Mouse (Mus musculus): ENCODE results near the gene Ece2. TPM values are rescaled to one million over a fixed set of nuclear protein-coding genes. Genes with fewer than 3 reads are reported as not detected.
A peak's percentile ranks its signal among the peaks of the same experiment; 100 is the strongest.
"Not testable (repeated sequence)": the region's sequence is repeated elsewhere in the genome, so short reads cannot be mapped to it uniquely, and the experiment has no call there.

The Ece2 gene
- polyA plus RNA-seq, 1 experiment from 2014 or later = 0.89 TPM

GRCm38 (mm10) chr16:20657661-20658060 lies 28.0 kb downstream of the Ece2 start:
- DNase-seq (ENCODE audit: low spot score) (no peak), ATAC-seq (ENCODE audit: low FRiP score, low TSS enrichment) (no peak)
- Histone ChIP-seq H3K9ac (ENCODE audit: low read length) (no peak overlapping the region), H3K27me3 (ENCODE audit: control insufficient read depth, insufficient read depth, low read length) (no peaks in the 10 kb centered on the region), H3K4me3 (ENCODE audit: low read depth, low read length) (no peak overlapping the region), H3K4me2 (replicated peaks; ENCODE audit: low read depth) (no peak overlapping the region), H3K27ac (replicated peaks) (no peak overlapping the region), H3K4me1 (replicated peaks; ENCODE audit: control insufficient read depth, insufficient read depth) (no peaks in the 10 kb centered on the region), H3K9me3 (ENCODE audit: control insufficient read depth, low read length) (no peaks in the 10 kb centered on the region), H3K36me3 (ENCODE audit: control insufficient read depth, insufficient read depth, low read length) (peaks cover 28% of the 10 kb centered on the region)
- no peak for TF ChIP-seq EP300 (optimal IDR thresholded peaks at IDR 0.05)
- no peak for TF ChIP-seq CTCF (IDR thresholded peaks at IDR 0.05; ENCODE audit: low read depth)
- WGBS = 85% methylated on average over 4 of the region's 4 CpGs

GRCm38 (mm10) chr16:20668013-20668412 lies 38.4 kb downstream of the Ece2 start, which contains the start of gene Eif4g1:
TSS of gene Eif4g1 (plus strand) at chr16:20668313.
- ATAC-seq (ENCODE audit: low FRiP score, low TSS enrichment); H3K4me2 ChIP-seq (replicated peaks; ENCODE audit: low read depth); H3K9ac ChIP-seq (ENCODE audit: low read length); H3K27ac ChIP-seq (replicated peaks); H3K27me3 ChIP-seq (ENCODE audit: control insufficient read depth, insufficient read depth, low read length); DNase-seq (ENCODE audit: low spot score); H3K4me1 ChIP-seq (replicated peaks; ENCODE audit: control insufficient read depth, insufficient read depth); H3K4me3 ChIP-seq (ENCODE audit: low read depth, low read length); H3K36me3 ChIP-seq (ENCODE audit: control insufficient read depth, insufficient read depth, low read length); H3K9me3 ChIP-seq (ENCODE audit: control insufficient read depth, low read length): not testable (repeated sequence)
- WGBS = 95% methylated on average over 4 of the region's 6 CpGs

- no peak overlapping the region for H3K9ac ChIP-seq (ENCODE audit: low read length)
- no peaks in the 10 kb centered on the region for H3K27me3 ChIP-seq (ENCODE audit: control insufficient read depth, insufficient read depth, low read length)
- no peak for DNase-seq (ENCODE audit: low spot score)
- no peaks in the 10 kb centered on the region; the same call in 1 of the 2 replicates for H3K4me1 ChIP-seq (replicated peaks; ENCODE audit: control insufficient read depth, insufficient read depth)
- H3K27ac ChIP-seq (replicated peaks) = no peak overlapping the region
- no peak overlapping the region for H3K4me3 ChIP-seq (ENCODE audit: low read depth, low read length)
- no peak for TF ChIP-seq EP300 (optimal IDR thresholded peaks at IDR 0.05)
- TF ChIP-seq CTCF (IDR thresholded peaks at IDR 0.05; ENCODE audit: low read depth) = no peak
- no peaks in the 10 kb centered on the region for H3K9me3 ChIP-seq (ENCODE audit: control insufficient read depth, low read length)
- 84% methylated on average over 3 of the region's 3 CpGs for WGBS
- peaks cover 3% of the 10 kb centered on the region; the same call in 1 of the 2 replicates for H3K36me3 ChIP-seq (ENCODE audit: control insufficient read depth, insufficient read depth, low read length)
- no peak for ATAC-seq (ENCODE audit: low FRiP score, low TSS enrichment)
- H3K4me2 ChIP-seq (replicated peaks; ENCODE audit: low read depth) = no peak overlapping the region
Observed at GRCm38 (mm10) chr16:20670291-20670690, 40.7 kb downstream of the Ece2 start.

GRCm38 (mm10) chr16:20671886-20672285 lies 42.3 kb downstream of the Ece2 start:
- H3K27ac ChIP-seq (replicated peaks) = no peak overlapping the region
- WGBS = 20% methylated on average over 6 of the region's 6 CpGs

GRCm38 (mm10) chr16:20672500-20672902 lies 42.9 kb downstream of the Ece2 start:
- no peaks in the 10 kb centered on the region; the same call in 1 of the 2 replicates for H3K4me1 ChIP-seq (replicated peaks; ENCODE audit: control insufficient read depth, insufficient read depth)
- no peaks in the 10 kb centered on the region for H3K27me3 ChIP-seq (ENCODE audit: control insufficient read depth, insufficient read depth, low read length)
- peaks cover 9% of the 10 kb centered on the region; the same call in 1 of the 2 replicates for H3K36me3 ChIP-seq (ENCODE audit: control insufficient read depth, insufficient read depth, low read length)
- TF ChIP-seq CTCF (IDR thresholded peaks at IDR 0.05; ENCODE audit: low read depth) (no peak), EP300 (optimal IDR thresholded peaks at IDR 0.05) (no peak)
- H3K9ac ChIP-seq (ENCODE audit: low read length) = peak overlapping the region; percentile 95
- H3K9me3 ChIP-seq (ENCODE audit: control insufficient read depth, low read length) = no peaks in the 10 kb centered on the region
- peak overlapping the region; percentile 89 for H3K4me3 ChIP-seq (ENCODE audit: low read depth, low read length)
- ATAC-seq (ENCODE audit: low FRiP score, low TSS enrichment) (peak; percentile 93), DNase-seq (ENCODE audit: low spot score) (peak; percentile 96)
- peak overlapping the region; percentile 98 for H3K27ac ChIP-seq (replicated peaks)
- peak overlapping the region; percentile 86 for H3K4me2 ChIP-seq (replicated peaks; ENCODE audit: low read depth)
- under 1% methylated on average over 38 of the region's 38 CpGs for WGBS

More at GRCm38 (mm10) chr16:20671886-20672285, 42.3 kb downstream of the Ece2 start:
- peaks cover 9% of the 10 kb centered on the region; the same call in 1 of the 2 replicates for H3K36me3 ChIP-seq (ENCODE audit: control insufficient read depth, insufficient read depth, low read length)
- H3K27me3 ChIP-seq (ENCODE audit: control insufficient read depth, insufficient read depth, low read length) = no peaks in the 10 kb centered on the region
- DNase-seq (ENCODE audit: low spot score) = no peak
- no peak for TF ChIP-seq EP300 (optimal IDR thresholded peaks at IDR 0.05)
- peak overlapping the region; percentile 89 for H3K4me3 ChIP-seq (ENCODE audit: low read depth, low read length)
- no peaks in the 10 kb centered on the region; the same call in 1 of the 2 replicates for H3K4me1 ChIP-seq (replicated peaks; ENCODE audit: control insufficient read depth, insufficient read depth)
- H3K4me2 ChIP-seq (replicated peaks; ENCODE audit: low read depth) = peak overlapping the region; percentile 55
- no peaks in the 10 kb centered on the region for H3K9me3 ChIP-seq (ENCODE audit: control insufficient read depth, low read length)
- ATAC-seq (ENCODE audit: low FRiP score, low TSS enrichment) = no peak
- H3K9ac ChIP-seq (ENCODE audit: low read length) = no peak overlapping the region

- no peaks in the 10 kb centered on the region for H3K27me3 ChIP-seq (ENCODE audit: control insufficient read depth, insufficient read depth, low read length)
- peak overlapping the region; percentile 98 for H3K27ac ChIP-seq (replicated peaks)
- H3K4me2 ChIP-seq (replicated peaks; ENCODE audit: low read depth) = peak overlapping the region; percentile 86
- H3K9me3 ChIP-seq (ENCODE audit: control insufficient read depth, low read length) = no peaks in the 10 kb centered on the region
- peaks cover 9% of the 10 kb centered on the region; the same call in 1 of the 2 replicates for H3K36me3 ChIP-seq (ENCODE audit: control insufficient read depth, insufficient read depth, low read length)
- H3K4me3 ChIP-seq (ENCODE audit: low read depth, low read length) = peak overlapping the region; percentile 89
- ATAC-seq (ENCODE audit: low FRiP score, low TSS enrichment) (peak; percentile 78), DNase-seq (ENCODE audit: low spot score) (peak; percentile 77)
- peaks cover 3% of the 10 kb centered on the region; the same call in 1 of the 2 replicates for H3K4me1 ChIP-seq (replicated peaks; ENCODE audit: control insufficient read depth, insufficient read depth)
- peak overlapping the region; percentile 95 for H3K9ac ChIP-seq (ENCODE audit: low read length)
- TF ChIP-seq CTCF (IDR thresholded peaks at IDR 0.05; ENCODE audit: low read depth) (no peak), EP300 (optimal IDR thresholded peaks at IDR 0.05) (no peak)
- under 1% methylated on average over 42 of the region's 78 CpGs for WGBS
Observed at GRCm38 (mm10) chr16:20672965-20673705, 43.5 kb downstream of the Ece2 start.
